Mouse (Mus musculus) adrenal gland, postnatal 25 days (tissue): Measurements from ENCODE around the gene Shroom3. TPM values are rescaled to one million over a fixed set of nuclear protein-coding genes. Genes with fewer than 3 reads are reported as not detected.

ENCODE experiments used
- DNase-seq: peaks from one replicate; pipeline ENCODE4 v3.0.0; 2021; ENCODE audit warnings: mixed read lengths
- total RNA-seq: library from RNA; stranded (reverse); gene quantifications from 2 replicates; pipeline ENCODE4 v1.2.3, GENCODE M21; 2021

The Shroom3 gene
- total RNA-seq, 1 experiment from 2014 or later: 12.8 TPM

- no peak for DNase-seq
Observed at GRCm38 (mm10) chr5:92969926-92970325, 286.7 kb downstream of the Shroom3 start.

GRCm38 (mm10) chr5:92970480-92970879, 287.2 kb downstream of the Shroom3 start:
- DNase-seq: no peak

DNA sequence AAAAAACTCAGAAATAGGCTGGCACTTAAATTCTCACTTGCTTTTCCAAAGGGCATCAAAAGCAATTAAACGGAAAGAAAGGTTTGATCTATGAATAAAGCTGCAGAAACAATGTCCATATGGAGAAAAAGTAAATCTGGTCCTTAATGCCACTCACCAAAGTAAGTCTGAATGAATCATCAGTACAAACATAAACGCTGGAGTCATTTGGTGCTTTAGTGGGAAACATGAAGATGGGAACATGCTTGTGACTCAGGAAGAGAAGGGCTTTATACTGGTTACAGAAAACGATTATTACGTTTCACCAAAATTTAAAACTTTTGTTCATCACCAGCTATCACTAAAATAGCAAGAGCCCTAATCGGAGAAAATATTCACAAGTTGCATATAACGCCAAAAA, 297.2 kb downstream of the Shroom3 start:
- no peak for DNase-seq

DNA sequence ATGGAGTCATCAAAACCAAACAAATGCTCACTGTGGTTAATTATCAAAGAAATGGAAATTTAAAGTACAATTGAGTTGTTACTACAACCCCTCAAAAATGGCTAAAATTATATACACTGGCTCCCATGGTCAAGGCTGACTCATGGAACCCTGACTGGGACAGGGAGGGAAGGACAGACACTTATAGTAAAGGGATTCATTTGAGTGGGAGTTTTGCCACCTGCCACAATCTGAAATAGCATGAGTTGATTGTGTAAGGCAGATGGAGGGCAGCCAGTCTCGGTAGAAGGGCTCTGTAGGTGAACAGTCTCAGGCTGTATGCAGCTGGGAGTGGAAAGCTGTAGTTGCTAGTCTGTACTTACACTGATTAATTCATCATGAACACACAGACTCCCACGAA, 297.6 kb downstream of the Shroom3 start:
- DNase-seq: no peak

- no peak for DNase-seq
Observed at GRCm38 (mm10) chr5:92982673-92983072, 299.4 kb downstream of the Shroom3 start.

DNA sequence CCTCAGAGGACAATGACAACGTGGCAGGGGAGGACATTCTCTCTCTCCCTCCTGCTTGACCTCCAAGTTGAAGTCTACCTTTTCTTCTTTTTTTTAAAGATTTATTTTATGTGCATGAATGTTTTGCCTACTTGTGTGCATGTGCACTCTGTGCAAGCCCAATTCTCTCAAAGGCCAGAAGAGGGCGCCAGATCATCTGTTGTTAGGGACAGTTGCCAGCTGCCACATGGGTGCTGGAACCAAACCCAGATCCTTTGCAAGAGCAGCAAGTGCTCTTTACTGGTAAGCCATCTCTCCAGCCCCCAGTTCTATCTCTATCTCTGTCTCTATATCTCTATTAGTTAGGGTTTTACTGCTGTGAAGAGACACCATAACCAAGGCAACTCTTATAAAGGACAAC, 300.7 kb downstream of the Shroom3 start:
- DNase-seq: no peak

GRCm38 (mm10) chr5:92984692-92985091, 301.5 kb downstream of the Shroom3 start:
- no peak for DNase-seq

- DNase-seq: no peak
Observed at GRCm38 (mm10) chr5:92985391-92985790, 302.2 kb downstream of the Shroom3 start.

DNA sequence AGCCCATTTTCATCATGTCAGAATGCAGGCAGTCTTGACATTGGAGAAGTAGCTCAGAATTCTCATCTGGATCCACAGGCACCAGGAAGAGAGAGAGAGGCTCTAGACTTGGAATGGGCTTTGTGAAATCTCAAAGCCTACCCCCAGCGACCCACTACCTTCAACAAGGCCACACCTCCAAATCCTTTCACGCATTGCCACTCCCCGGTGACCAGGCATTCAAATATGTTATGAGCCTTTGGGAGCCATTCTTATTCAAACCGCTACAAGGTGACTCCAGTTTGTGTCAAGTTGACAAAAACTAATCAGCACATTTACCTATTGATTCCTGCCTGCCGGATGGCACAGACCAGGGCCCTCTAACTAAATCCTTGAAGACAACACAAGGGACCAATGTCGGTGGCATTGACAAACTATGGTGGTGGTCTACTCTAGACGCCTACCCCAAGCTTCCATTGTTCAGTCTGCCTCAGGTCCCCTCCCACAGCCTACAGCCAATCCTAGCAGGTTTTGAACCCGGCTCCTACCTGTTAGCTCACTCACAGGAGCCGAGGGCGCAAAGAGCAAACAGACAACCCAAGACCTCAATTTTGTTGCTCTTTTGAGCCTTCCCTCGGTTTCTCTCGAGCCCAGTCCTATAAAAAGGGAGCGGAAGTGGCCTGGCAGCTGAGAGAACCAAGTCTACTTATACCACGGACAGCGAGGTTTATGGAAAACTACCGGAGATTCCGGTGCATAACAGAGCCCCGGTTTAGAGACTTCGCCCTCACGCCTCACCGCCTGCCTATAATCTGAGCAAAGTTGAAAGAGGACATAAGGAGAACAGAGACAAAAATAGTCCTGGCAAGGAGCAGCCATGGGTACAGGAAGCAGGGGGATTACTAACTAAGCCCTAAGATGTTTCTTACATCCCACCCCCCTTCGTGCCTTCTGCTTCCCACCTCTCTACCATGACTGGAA, 303.7 kb downstream of the Shroom3 start:
- DNase-seq: no peak

GRCm38 (mm10) chr5:92987891-92988768, 304.9 kb downstream of the Shroom3 start:
- no peak for DNase-seq

- DNase-seq: no peak
Observed at GRCm38 (mm10) chr5:92988769-92989356, 305.6 kb downstream of the Shroom3 start.

DNA sequence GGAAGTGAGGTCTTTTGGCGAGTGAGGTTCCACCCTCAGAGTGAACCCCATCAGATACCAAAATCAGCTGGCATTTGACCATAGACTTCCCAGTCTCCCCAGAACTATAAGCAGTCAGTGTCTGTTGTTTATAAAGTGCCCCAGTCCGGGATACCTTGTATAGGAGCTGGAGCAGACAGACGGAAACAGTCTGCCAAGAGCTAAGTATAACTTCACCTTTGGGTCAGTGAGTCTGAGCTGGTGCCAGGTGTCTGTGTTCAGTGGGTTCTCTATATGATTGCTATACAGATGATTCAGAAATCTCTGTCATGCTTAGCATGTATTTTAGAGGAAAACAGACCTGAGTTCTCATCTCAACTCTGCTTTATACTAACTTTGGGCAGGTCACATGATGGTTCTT, 308.9 kb downstream of the Shroom3 start:
- DNase-seq: no peak

GRCm38 (mm10) chr5:92994309-92994708, 311.1 kb downstream of the Shroom3 start:
- no peak for DNase-seq

DNA sequence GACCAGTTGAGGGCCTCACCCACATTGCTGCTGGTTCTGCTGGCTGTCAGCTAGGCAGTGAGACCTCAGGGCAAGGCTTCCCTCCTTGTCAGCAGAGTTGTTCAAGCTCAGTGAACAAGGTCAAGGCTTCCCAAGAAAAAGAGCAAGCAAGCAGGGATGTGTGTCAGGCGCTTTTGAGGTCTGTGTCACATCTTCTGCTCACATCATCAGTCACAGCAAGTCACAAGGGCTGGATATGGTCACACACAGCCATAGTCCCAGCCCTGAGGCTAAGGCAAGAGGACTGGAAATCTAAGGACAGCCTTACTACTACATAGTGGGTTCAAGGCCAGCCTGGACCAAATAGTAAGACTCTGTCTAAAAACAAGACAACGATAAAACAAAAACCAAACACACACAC, 311.6 kb downstream of the Shroom3 start:
- no peak for DNase-seq

GRCm38 (mm10) chr5:92997428-92998120, 314.3 kb downstream of the Shroom3 start:
- DNase-seq: no peak

DNA sequence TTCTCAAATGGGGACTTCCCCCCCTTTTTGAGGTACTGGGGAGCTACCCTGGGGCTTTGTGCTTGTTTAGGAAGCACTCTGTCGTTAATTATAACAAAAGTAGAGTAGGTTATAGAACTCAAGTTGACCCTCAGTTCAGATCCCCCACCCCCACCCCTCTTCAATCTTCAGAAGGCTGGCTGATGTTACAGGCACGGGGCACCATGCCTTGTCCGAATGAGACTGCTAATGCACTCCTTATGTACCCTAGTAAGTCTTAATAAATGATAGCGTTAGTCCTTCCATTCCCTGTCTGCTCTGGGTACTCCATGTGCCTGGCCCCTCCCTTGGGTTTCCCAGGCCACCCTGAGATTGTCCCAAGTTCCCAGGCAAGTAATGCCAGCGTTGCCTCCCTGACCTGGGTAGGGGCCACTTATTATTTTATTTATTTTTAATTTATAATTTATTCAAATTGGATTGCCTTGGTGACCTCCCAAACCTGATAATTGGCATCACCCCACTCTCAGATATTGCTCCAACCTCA, 315.3 kb downstream of the Shroom3 start:
- no peak for DNase-seq

DNA sequence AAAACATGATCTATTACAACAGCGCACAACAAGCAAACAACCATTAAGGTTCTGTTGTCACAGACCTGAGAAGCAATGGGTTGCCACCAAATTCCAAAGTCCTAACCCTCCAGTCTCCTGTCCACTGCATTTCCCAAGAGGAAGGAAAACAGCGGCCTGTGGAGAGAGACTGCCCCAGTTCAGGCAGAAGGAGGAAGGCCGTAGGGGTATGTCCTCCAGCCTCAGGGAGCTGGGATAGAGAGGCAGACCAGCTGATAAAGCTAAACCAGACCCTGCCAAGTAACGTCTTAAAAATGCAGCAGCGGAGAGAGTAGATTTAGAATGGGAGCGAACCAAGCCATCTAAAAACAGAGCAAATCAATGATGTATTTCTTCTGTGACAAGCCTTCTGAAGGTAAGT, 316.8 kb downstream of the Shroom3 start:
- no peak for DNase-seq

- no peak for DNase-seq
Observed at GRCm38 (mm10) chr5:93000774-93001757, 317.8 kb downstream of the Shroom3 start.

GRCm38 (mm10) chr5:93002615-93003014, 319.4 kb downstream of the Shroom3 start:
- no peak for DNase-seq

GRCm38 (mm10) chr5:93005229-93005814, 322.1 kb downstream of the Shroom3 start:
- DNase-seq: peak; percentile 48
